Mouse (Mus musculus) E14TG2a.4 (cell line): ENCODE results near the gene Stx8.

Source experiments
- H3K27me3 ChIP-seq: 2 replicates; pipeline ENCODE4 v1.6.1; 2014; ENCODE audit warnings: low read length, control low read depth; ENCODE audit not compliant: insufficient read depth
- H3K36me3 ChIP-seq: 2 replicates; pipeline ENCODE4 v1.6.1; 2014; ENCODE audit warnings: low read length, control low read depth; ENCODE audit not compliant: insufficient read depth
- H3K4me1 ChIP-seq: replicated peaks from 2 replicates; pipeline ENCODE4 v1.6.1; 2014; ENCODE audit warnings: low read depth, low read length, control low read depth
- H3K4me3 ChIP-seq: replicated peaks from 2 replicates; pipeline ENCODE4 v1.5.1; 2014; ENCODE audit warnings: mild to moderate bottlenecking, low read length
- H3K9me3 ChIP-seq: 2 replicates; pipeline ENCODE4 v1.6.1; 2014; ENCODE audit warnings: low read length, control low read depth
- CTCF ChIP-seq: conservative IDR thresholded peaks from 2 replicates; pipeline ENCODE4 v1.5.1; 2014; ENCODE audit warnings: low read length
- NANOG ChIP-seq: IDR thresholded peaks from 2 replicates; pipeline ENCODE4 v1.6.1; 2014; ENCODE audit warnings: borderline replicate concordance, low read length, mixed read lengths
- POU5F1 ChIP-seq: IDR thresholded peaks from 2 replicates; pipeline ENCODE4 v1.6.1; 2014; ENCODE audit warnings: low read length, borderline replicate concordance

Gene Stx8

DNA sequence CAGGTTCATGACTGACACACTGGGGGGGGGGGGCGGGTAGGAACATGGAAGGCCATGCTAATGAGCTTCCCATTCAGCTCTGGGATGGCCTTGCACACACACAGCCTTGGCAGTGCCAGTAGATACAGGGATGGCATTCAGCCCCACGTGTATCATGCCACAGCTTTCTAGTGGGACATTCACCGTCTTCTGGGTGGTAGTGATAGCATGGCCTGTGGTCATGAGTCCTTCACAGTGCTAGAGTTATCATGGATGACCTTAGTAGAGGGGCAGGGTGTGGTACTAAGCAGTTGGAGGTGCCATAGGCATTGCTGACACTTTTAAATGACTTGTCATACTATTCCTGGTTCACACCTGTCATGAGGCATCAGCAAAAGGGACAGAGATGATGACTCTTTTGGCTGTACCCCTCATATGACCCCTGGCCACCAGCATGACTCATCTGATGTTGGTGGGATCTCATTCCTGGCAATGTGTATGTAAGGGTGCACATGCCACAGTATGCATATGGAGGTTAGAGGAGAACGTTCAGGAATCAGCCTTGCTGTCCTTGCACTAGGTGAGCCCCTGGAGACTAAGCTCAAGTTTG lies 69.4 kb downstream of the Stx8 start:
- Histone ChIP-seq H3K4me1 (peaks cover 6% of the 10 kb centered on the region; the same call in 1 of the 2 replicates), H3K27me3 (no peaks in the 10 kb centered on the region), H3K9me3 (no peaks in the 10 kb centered on the region), H3K36me3 (peaks cover 5% of the 10 kb centered on the region; the same call in 1 of the 2 replicates), H3K4me3 (no peak overlapping the region)
- TF ChIP-seq POU5F1 (no peak), NANOG (no peak)

DNA sequence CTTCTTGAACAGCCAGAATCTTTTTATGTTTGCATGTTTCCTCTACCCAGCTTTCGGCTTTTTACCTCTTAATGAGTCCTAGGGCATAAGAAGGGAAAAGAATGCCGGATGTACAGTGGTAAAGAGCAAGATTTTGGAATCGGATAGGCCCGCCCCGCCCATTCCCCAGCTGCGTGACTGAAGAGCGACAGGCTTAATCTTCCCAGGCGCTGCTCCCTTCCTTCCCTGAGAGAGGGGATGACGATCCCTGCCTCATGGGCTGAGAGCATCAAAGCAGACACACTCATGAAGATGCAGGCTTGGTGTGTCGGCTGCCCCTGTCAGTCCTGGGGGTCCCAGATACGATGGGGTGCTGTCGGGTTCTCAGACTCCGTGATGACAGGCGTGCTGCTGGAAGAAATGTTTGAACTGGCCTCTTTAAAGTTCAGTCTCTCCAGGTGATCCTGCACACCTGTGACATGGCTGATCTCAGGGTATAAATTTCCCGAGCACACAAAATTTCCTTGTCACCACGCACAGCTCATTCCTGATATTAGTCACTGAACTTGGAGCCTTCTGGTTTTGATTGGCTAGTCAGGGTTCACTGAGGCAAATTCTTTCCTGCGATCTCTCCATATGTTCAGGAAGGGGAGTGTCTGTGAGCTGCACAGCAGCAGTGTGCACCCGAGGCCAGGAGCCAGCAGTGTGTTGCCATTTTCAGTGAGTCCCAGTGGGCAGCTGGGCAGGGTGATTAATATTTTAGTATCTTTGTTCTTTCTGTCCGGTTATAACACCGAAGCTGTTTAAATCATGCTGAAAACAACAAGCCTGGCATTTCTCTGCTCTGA lies 70.4 kb downstream of the Stx8 start:
- Histone ChIP-seq H3K9me3 (no peaks in the 10 kb centered on the region), H3K4me1 (peaks cover 6% of the 10 kb centered on the region; the same call in 1 of the 2 replicates), H3K4me3 (no peak overlapping the region), H3K36me3 (peaks cover 5% of the 10 kb centered on the region; the same call in 1 of the 2 replicates), H3K27me3 (no peaks in the 10 kb centered on the region)
- no peak for TF ChIP-seq NANOG
- no peak for TF ChIP-seq POU5F1
- no peak for TF ChIP-seq CTCF

DNA sequence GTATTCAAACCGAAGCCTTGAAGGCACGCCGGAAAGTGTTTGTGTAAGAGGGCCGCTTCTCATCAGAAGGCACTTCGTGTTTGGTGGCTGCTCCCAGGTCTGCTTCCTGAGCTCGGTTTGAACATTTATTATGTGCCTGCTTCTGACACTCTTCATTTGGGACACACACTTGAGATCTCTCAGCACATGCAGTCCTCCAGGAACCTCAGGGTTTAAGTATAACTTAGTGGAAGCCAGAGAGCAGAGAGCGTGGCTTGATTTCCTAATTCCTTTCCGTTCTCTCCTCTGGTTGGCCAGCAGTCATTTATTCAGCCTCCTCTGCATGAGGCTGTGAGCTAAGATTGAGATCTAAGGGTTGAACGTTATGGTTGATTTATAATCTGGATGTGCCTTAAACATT lies 71.1 kb downstream of the Stx8 start:
- peaks cover 5% of the 10 kb centered on the region; the same call in 1 of the 2 replicates for H3K36me3 ChIP-seq
- peaks cover 6% of the 10 kb centered on the region; the same call in 1 of the 2 replicates for H3K4me1 ChIP-seq
- H3K27me3 ChIP-seq = no peaks in the 10 kb centered on the region
- TF ChIP-seq POU5F1 (no peak), NANOG (no peak), CTCF (no peak)
- H3K4me3 ChIP-seq = no peak overlapping the region
- H3K9me3 ChIP-seq = no peaks in the 10 kb centered on the region

DNA sequence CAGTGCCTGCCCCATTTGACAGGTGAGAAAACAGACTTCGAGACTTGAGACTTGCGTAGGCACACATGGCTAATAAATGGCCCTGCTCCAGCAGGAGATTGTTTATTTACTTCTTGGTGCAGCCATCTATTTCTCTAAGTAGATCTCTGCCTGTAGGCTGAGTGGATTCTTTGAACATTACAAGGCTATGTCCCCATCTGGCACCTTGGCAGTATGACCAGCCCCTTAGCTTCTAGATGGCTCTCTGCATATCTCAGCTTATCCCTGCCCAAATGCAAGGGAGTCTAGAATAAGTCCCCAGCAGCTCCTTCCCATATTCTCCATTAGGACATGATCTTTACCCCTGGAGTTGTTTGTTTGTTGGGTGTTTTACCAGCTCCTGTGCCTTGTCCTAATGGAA lies 72.1 kb downstream of the Stx8 start:
- H3K9me3 ChIP-seq = no peaks in the 10 kb centered on the region
- TF ChIP-seq POU5F1 = no peak
- TF ChIP-seq NANOG = no peak
- TF ChIP-seq CTCF = no peak
- H3K4me3 ChIP-seq = no peak overlapping the region
- peaks cover 5% of the 10 kb centered on the region; the same call in 1 of the 2 replicates for H3K36me3 ChIP-seq
- H3K4me1 ChIP-seq = peaks cover 6% of the 10 kb centered on the region; the same call in 1 of the 2 replicates
- no peaks in the 10 kb centered on the region for H3K27me3 ChIP-seq

DNA sequence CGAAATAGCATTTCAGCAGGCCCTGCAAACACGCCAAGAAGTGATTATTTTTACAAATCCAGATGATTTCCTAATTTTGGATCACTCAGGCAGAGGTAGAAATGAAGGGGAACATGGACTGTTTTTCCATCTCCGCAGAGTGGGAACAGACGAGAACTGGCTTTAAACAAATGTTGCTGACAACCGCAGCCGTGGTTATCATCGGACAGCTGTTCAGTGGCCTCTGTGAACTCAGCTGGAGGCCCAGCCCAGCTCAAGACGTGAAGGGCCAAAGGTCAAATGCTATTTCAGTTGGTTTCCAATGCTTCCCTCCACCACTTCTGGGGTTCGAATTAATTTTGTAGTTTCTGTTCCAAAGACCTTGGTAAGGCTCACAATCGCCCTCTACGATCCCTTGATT lies 78.2 kb downstream of the Stx8 start:
- Histone ChIP-seq H3K36me3 (no peaks in the 10 kb centered on the region), H3K9me3 (no peaks in the 10 kb centered on the region), H3K4me3 (no peak overlapping the region), H3K4me1 (peaks cover 4% of the 10 kb centered on the region; the same call in 1 of the 2 replicates), H3K27me3 (no peaks in the 10 kb centered on the region)
- TF ChIP-seq CTCF (no peak), POU5F1 (no peak), NANOG (no peak)

DNA sequence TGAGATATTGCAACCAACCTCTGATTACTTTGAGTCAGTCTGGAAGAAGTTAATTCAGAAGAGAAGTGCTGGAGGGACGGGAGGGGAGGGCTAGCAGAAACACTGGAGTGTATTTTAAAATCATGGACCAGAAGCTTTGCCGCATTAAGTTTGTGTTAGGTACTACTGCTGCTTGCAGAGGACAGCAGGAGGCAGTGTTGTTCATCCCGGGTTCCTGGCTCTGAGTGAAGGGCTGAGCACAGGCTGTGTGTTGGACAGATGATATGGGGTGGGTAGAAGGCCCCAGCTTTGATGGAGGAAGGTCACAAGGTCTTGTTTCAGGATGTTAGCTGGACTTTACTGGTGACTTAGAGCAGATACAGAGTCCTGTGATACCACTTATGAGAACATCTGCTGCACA lies 80.9 kb downstream of the Stx8 start:
- Histone ChIP-seq H3K27me3 (no peaks in the 10 kb centered on the region), H3K4me1 (peaks cover 4% of the 10 kb centered on the region; the same call in 1 of the 2 replicates), H3K4me3 (no peak overlapping the region), H3K36me3 (no peaks in the 10 kb centered on the region), H3K9me3 (no peaks in the 10 kb centered on the region)
- TF ChIP-seq CTCF (0 out of 2 replicates have a peak, but pooled peaks have one; percentile 13), POU5F1 (no peak)

DNA sequence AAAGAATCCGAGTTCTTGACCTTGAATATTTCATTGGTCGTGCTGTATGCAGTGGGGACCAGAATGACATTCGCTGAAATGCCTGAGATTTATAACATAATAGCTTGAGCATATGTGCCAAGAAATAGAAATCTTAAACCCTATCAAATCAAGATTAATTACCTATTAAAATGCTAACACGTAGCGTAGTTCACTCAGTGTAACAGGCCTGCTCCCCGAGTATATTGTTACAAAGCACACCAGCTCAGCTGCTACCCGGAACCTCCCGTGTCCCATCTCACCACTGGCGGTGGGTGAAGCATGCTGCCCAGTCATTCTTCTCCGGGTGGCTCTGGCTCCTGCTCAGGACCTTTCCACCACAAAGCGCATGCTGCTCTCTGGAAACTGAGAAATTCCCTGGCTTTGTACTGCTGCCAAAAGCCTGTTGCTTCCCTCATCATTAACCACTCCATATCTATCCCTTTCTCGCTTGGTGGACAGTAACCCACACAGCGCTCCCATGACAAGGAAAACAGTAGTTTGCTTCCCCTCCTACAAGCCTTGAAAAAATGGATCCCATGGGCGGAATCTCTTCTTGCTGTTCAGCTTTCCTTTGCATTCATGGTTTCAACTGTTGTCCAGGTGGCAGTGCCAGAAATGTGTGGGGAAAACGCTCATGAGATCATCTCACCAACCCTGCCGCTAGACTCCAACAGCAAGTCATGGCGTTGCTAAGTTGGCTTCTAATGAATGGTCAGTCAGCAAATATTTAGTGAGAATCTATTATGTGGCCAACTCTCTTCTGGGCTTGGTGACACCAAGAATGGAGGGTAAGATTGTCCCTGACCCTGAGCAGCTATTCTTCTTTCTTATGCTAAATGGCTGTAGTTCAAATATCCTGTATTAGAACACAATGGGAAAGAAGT lies 83.5 kb downstream of the Stx8 start:
- no peaks in the 10 kb centered on the region for H3K9me3 ChIP-seq
- TF ChIP-seq NANOG (no peak), CTCF (no peak), POU5F1 (no peak)
- no peaks in the 10 kb centered on the region for H3K27me3 ChIP-seq
- H3K36me3 ChIP-seq = no peaks in the 10 kb centered on the region
- no peak overlapping the region for H3K4me3 ChIP-seq
- H3K4me1 ChIP-seq = peaks cover 4% of the 10 kb centered on the region; the same call in 1 of the 2 replicates

DNA sequence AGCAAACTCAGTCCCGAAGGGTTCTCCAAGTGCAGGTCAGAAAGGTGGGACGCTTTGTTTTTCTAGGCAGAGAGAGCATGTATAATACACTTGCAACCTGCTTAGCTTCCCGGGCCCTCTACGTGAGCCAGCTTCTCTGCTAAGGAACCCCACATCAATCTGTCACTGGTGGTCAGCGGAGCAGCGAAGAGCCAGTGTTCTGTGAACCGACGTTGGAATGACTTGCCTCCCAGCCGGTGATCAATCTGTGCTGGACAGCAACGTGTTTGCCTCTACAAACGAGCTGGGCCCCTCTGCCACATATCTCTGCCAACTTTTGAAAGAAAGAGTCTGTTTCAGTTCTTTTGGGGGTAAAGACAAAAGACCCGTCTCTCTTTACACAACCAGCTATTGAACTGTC lies 84.7 kb downstream of the Stx8 start:
- H3K9me3 ChIP-seq = no peaks in the 10 kb centered on the region
- TF ChIP-seq NANOG (no peak), POU5F1 (no peak), CTCF (no peak)
- H3K4me1 ChIP-seq = no peaks in the 10 kb centered on the region
- H3K36me3 ChIP-seq = no peaks in the 10 kb centered on the region
- H3K4me3 ChIP-seq = no peak overlapping the region
- H3K27me3 ChIP-seq = no peaks in the 10 kb centered on the region
